Mouse (Mus musculus): ENCODE results near the gene Tmem161a.

- no peak for TF ChIP-seq GATA1 (IDR thresholded peaks at IDR 0.05; ENCODE audit: borderline replicate concordance, low read length)
- no peak for TF ChIP-seq FLI1 (IDR thresholded peaks at IDR 0.05; ENCODE audit: low read length)
Measured at GRCm38 (mm10) chr8:70223341-70223740, 51.2 kb downstream of the Tmem161a start.

All from megakaryocyte, embryonic 14.5 days (primary cell).